Mouse (Mus musculus) liver, postnatal 0 days (tissue): Measurements from ENCODE around the gene Ccdc171.

ENCODE experiments used
- CTCF ChIP-seq: sonication (generic); IDR thresholded peaks from 2 replicates; pipeline ENCODE4 v1.5.1; 2016; ENCODE audit warnings: antibody characterized with exemption, low read depth
- EP300 ChIP-seq: IDR thresholded peaks from 2 replicates; pipeline ENCODE4 v1.6.1; 2016; ENCODE audit warnings: antibody characterized with exemption, low read depth, mild to moderate bottlenecking

DNA sequence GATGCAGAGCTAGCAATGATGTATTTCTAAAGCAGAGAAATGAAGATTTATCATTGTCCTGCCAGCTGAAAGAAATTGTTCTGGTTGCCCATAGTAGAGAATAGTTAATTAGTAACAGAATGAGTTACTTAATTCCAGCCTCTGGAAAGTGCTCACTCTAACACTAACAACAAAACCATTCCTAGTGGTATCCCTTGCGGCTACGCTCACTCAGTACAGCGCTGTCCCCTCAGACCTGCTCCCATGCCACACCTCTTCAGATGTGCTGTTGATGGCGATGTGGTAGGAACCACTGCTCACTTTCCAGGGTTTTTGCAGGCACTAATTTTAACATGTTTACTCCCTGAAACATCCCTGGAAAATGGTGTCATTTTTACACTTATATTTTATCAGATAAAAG lies 126.1 kb downstream of the Ccdc171 start:
- TF ChIP-seq CTCF, result no peak
- no peak for TF ChIP-seq EP300
